Comparison of ENCODE assay signal across 8 mouse cellular contexts in genomic region chr5:37002001-37002400, GRCm38 (mm10). TPM values are rescaled to one million over a fixed set of nuclear protein-coding genes. Genes with fewer than 3 reads are reported as not detected.
DNase-seq lines count a peak whose midpoint lies in the region; ATAC-seq and TF ChIP-seq lines count a peak whose summit lies in the region.

No protein-coding gene starts in this region.

- peak; percentile 89 for TF ChIP-seq CTCF in left cerebral cortex, adult 2 months (IDR thresholded peaks at IDR 0.05)
- no peak for TF ChIP-seq CTCF in thymus, adult 2 months (IDR thresholded peaks at IDR 0.05; ENCODE audit: borderline replicate concordance, control insufficient read depth, extremely low read depth, insufficient read depth, low read length, poor library complexity)

- H3K9ac ChIP-seq in forebrain, embryonic 12.5 days: no peak overlapping the region
- H3K9ac ChIP-seq in ES-E14 (ENCODE audit: insufficient read depth, low read depth, low read length, poor library complexity, severe bottlenecking): no peak overlapping the region

- no peak overlapping the region for H3K4me3 ChIP-seq in forebrain, embryonic 10.5 days
- H3K4me3 ChIP-seq in forebrain, embryonic 12.5 days (replicated peaks): no peak overlapping the region
- H3K4me3 ChIP-seq in ES-E14 (ENCODE audit: insufficient read depth in 1 of 2, low read depth in 1 of 2, low read length in 2 of 2, poor library complexity in 1 of 2, severe bottlenecking in 1 of 2): no peak overlapping the region
- H3K4me3 ChIP-seq in left cerebral cortex, adult 2 months: no peak overlapping the region
- no peak overlapping the region for H3K4me3 ChIP-seq in thymus, adult 2 months (ENCODE audit: control insufficient read depth, insufficient read depth, low read length)

- no peak for ATAC-seq in forebrain, embryonic 12.5 days (ENCODE audit: low FRiP score)

- H3K9me3 ChIP-seq in forebrain, embryonic 10.5 days: peaks cover 5% of the 10 kb centered on the region
- no peaks in the 10 kb centered on the region for H3K9me3 ChIP-seq in forebrain, embryonic 12.5 days
- H3K9me3 ChIP-seq in ES-E14 (ENCODE audit: control insufficient read depth, insufficient read depth, low read depth, low read length): no peaks in the 10 kb centered on the region

- peak; percentile 63 for DNase-seq in forebrain, embryonic 10.5 days (ENCODE audit: extremely low spot score, low spot score)
- DNase-seq in ES-E14 (ENCODE audit: low read depth, low spot score): peak; percentile 59
- DNase-seq in cerebellum, postnatal 10 days: peak; percentile 89 to 94
- peak; percentile 68 to 82 for DNase-seq in heart, postnatal 10 days
- DNase-seq in left cerebral cortex, adult 2 months (ENCODE audit: extremely low spot score in 1 of 2, low spot score in 2 of 2): peak; percentile 76 to 86
- DNase-seq in natural killer cell, adult 2 months (ENCODE audit: low spot score in 2 of 2): peak; percentile 59 to 75
- peak; percentile 79 for DNase-seq in thymus, adult 2 months

- in situ Hi-C loops in ES-E14 (cut with MboI; ENCODE audit: low sequenced_read_pairs in 2 of 2, unreplicated experiment in 2 of 2): no loop called here

- no peak overlapping the region for H3K4me2 ChIP-seq in forebrain, embryonic 12.5 days

- no peaks in the 10 kb centered on the region for H3K27me3 ChIP-seq in forebrain, embryonic 10.5 days (ENCODE audit: poor library complexity, severe bottlenecking)
- no peaks in the 10 kb centered on the region for H3K27me3 ChIP-seq in forebrain, embryonic 12.5 days
- no peaks in the 10 kb centered on the region for H3K27me3 ChIP-seq in thymus, adult 2 months (ENCODE audit: control insufficient read depth, insufficient read depth, low read length)

- peaks cover 6% of the 10 kb centered on the region for H3K4me1 ChIP-seq in forebrain, embryonic 10.5 days
- H3K4me1 ChIP-seq in forebrain, embryonic 12.5 days: peaks cover 4% of the 10 kb centered on the region; the same call in 1 of the 2 replicates
- no peaks in the 10 kb centered on the region for H3K4me1 ChIP-seq in ES-E14 (ENCODE audit: control insufficient read depth in 2 of 2, insufficient read depth in 2 of 2, low read length in 2 of 2, poor library complexity in 1 of 2)
- peaks cover 18% of the 10 kb centered on the region for H3K4me1 ChIP-seq in thymus, adult 2 months (replicated peaks; ENCODE audit: control insufficient read depth, insufficient read depth, low read length)

- WGBS in forebrain, embryonic 10.5 days: 62% methylated on average over 2 of the region's 2 CpGs
- WGBS in forebrain, embryonic 12.5 days: 56% methylated on average over 2 of the region's 2 CpGs
- 50% methylated on average over 2 of the region's 2 CpGs for WGBS in thymus, adult 2 months

- intact Hi-C loops in heart, postnatal 10 days (cut with DNase I): loop anchor here (1.0 to 5.0 kb wide), 3 partner anchors 43 to 165 kb away; no protein-coding TSS in a partner anchor
- intact Hi-C loops in left cerebral cortex, adult 2 months (cut with DNase I): loop anchor here (1.0 to 5.0 kb wide), 4 partner anchors 44 to 190 kb away; no protein-coding TSS in a partner anchor

- no peaks in the 10 kb centered on the region for H3K36me3 ChIP-seq in forebrain, embryonic 10.5 days (replicated peaks)
- H3K36me3 ChIP-seq in forebrain, embryonic 12.5 days (replicated peaks): no peaks in the 10 kb centered on the region
- H3K36me3 ChIP-seq in ES-E14 (ENCODE audit: control insufficient read depth, insufficient read depth, low read length, poor library complexity, severe bottlenecking): no peaks in the 10 kb centered on the region
- no peaks in the 10 kb centered on the region for H3K36me3 ChIP-seq in thymus, adult 2 months (ENCODE audit: control insufficient read depth, insufficient read depth, low read length)

- TF ChIP-seq POLR2A in thymus, adult 2 months (IDR thresholded peaks at IDR 0.05; ENCODE audit: control insufficient read depth, extremely low read depth, insufficient read depth, low read length, poor library complexity): no peak

- no peak overlapping the region for H3K27ac ChIP-seq in forebrain, embryonic 10.5 days
- no peak overlapping the region for H3K27ac ChIP-seq in forebrain, embryonic 12.5 days
- no peak overlapping the region for H3K27ac ChIP-seq in ES-E14 (ENCODE audit: insufficient read depth, low read depth, low read length, poor library complexity, severe bottlenecking)
- no peak overlapping the region for H3K27ac ChIP-seq in left cerebral cortex, adult 2 months
- no peak overlapping the region for H3K27ac ChIP-seq in thymus, adult 2 months (ENCODE audit: control insufficient read depth, insufficient read depth, low read length)

TF ChIP-seq in ES-E14, 5 proteins besides CTCF, POLR2A, EP300 and RAD21:
- TF ChIP-seq MAFK (IDR thresholded peaks at IDR 0.05; ENCODE audit: insufficient read depth, low read depth, low read length) (no peak), ZC3H11A (IDR thresholded peaks at IDR 0.05; ENCODE audit: borderline replicate concordance, low read depth, low read length) (peak; percentile 45; the same call in 1 of the 2 replicates)
TF ChIP-seq in ES-E14: peak in this region for 1.

RNA-seq across cellular contexts. Expression of gene Wfs1, which starts 13.0 kb away (rescaled TPM):
- polyA plus RNA-seq in forebrain, embryonic 10.5 days (2016; fragmentation: Nextera tagmentation; extraction: Ambion mirVana): 8.1 and 8.4 TPM in 2 replicates
- 7.8 and 7.9 TPM in 2 replicates for polyA plus RNA-seq in forebrain, embryonic 12.5 days (2016; fragmentation: Nextera tagmentation; extraction: Ambion mirVana)
- 15.1 and 24.2 TPM in 2 replicates for total RNA-seq in ES-E14 (2012; rRNA removed)
- total RNA-seq in heart, postnatal 10 days (2021): 10 to 100 TPM; 30.4 to 37.7 TPM
- 100 to 1,000 TPM; 118 to 155 TPM for total RNA-seq in left cerebral cortex, adult 2 months (2021)
- polyA plus RNA-seq in thymus, adult 2 months (2012; rRNA removed): 7.1 and 8.5 TPM in 2 replicates
